Mouse (Mus musculus) C2C12 (cell line): ENCODE measurements around the gene Morc2a.

Source experiments
- CTCF ChIP-seq: IDR thresholded peaks from one replicate; pipeline ENCODE4 v1.5.1; 2011; ENCODE audit not compliant: control insufficient read depth, insufficient read depth, insufficient read length
- FOSL1 ChIP-seq: IDR thresholded peaks from one replicate; pipeline ENCODE4 v1.8.0; 2011; ENCODE audit warnings: mild to moderate bottlenecking, low read length; ENCODE audit not compliant: poor library complexity, insufficient read depth, severe bottlenecking
- MAX ChIP-seq: IDR thresholded peaks from one replicate; pipeline ENCODE4 v1.6.1; 2011; ENCODE audit warnings: mild to moderate bottlenecking, control low read depth
- USF1 ChIP-seq: IDR thresholded peaks from one replicate; pipeline ENCODE4 v1.6.1; 2011; ENCODE audit warnings: low read depth, mild to moderate bottlenecking, control low read depth, moderate library complexity

- TF ChIP-seq MAX (no peak), USF1 (no peak), CTCF (no peak), FOSL1 (no peak)
Measured at GRCm38 (mm10) chr11:3679771-3680170, 30.8 kb downstream of the Morc2a start.
